Mouse (Mus musculus) kidney, postnatal 25 days (tissue): ENCODE results near the gene Eef1akmt2.

Experiments used
- DNase-seq, 2 experiments: peaks; one replicate each; pipeline ENCODE4 v3.0.0; 2021; ENCODE audit warnings: mixed read lengths in 2 of 2

Eef1akmt2 gene

DNA sequence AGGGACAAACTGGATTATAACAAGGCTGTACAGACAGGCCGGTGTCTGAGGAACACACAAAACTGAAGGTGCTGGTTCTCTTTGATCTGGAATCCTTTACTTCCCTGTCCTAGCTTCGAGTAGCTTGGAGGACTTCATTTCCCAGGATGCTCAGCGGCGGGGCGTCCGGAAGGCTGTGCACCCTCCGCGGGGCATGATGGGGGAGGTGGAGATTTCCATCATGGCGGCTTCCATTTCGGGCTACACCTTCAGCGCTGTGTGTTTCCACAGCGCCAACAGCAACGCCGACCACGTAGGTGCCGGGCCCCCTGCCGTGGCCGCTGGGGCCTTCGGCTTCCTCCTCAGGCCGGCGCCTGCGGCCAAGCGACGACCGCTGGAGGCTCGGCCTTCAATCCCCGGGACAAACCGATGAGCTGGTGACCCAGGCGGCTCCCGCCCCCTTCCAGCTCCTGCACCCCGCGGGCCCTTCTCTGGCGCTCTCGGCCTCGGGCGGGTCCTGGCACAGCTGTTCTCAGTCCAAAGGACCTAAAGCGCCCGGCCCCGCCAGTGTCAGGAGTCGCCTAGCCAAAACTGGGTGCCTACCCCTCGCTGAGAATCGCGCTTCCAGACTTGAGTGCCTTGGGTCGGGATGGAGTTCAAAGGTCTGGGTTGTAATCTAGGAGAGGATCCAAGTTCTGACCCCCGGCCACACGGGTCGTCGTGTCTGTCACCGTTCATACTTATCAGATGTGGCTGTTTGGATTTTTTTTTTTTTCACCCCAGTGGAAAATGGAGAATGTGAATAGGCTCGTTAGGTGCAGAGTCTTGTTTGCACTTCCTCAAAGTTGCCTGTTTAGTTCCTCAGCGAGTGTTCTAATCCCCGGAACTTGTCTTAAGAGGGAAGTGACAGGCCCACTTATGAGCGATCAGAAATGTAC, 6.8 kb upstream of the Eef1akmt2 start, which contains the start of gene Abraxas2:
TSS of gene Abraxas2 (plus strand) at position 184 of the 917 bp plus-strand sequence.
- peak; percentile 95 to 96 for DNase-seq

DNA sequence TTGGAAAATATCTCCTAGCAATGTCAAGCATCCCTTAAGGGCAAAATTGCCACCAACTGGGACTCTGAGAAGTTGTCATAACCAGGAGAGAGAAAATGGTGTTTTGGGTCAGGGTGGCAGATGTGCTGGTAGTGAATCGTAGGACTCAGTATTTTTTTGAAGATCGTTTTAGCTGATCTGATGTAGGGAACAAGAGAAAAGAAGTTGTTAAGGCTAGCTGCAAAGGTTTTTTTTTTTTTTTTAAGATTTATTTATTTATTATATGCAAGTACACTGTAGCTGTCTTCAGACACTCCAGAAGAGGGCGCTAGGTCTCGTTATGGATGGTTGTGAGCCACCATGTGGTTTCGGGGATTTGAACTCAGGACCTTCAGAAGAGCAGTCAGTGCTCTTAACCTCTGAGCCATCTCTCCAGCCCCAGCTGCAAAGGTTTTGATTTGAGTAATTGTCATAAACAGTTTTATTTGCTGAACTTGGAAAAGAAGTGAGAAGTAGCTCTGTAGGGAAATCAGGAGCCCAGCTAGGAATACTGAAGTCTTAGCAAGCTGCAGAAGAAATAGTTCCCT, 5.7 kb upstream of the Eef1akmt2 start:
- DNase-seq, result no peak

- DNase-seq, result no peak
These were observed 3.6 kb upstream of the Eef1akmt2 start for GRCm38 (mm10) chr7:132856083-132856482.

DNA sequence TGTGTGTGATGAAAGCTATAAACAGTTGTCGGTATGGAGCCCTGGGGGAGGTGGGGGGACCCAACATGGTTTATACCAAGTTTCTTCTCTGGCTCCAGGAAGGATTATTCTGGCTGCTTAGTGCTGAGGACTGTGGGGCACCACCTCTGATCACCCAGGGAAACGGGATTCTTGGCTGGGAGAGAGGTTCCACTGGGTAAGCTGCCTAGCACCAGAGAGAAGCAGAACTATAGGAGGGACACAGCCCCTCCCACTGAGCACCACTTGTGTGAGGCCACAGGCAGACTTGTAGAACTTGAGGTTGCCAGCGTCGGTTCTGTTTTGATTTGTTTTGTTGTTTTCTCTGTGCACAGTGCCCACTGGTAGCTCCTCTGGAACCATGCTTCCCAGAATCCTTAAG, 1.5 kb upstream of the Eef1akmt2 start:
- no peak for DNase-seq

DNA sequence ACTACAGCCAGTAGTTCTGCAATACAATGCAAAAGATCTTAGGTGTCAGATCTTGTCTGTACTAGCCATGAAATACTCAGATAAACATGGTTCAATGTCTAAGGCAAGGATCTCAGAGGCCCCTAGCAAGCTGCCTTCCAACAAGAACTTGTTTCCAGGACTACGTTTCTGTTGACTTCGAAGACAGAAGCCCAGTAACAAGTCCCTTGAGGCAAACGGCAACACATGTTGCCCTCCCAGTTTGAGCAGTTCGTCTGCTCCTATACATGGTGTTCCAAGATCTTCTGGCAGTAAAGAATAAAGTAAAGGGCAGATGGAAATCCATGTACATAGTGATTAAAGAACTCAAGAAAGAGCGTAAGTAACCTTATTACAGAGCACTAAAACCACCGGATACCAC, 888 bp upstream of the Eef1akmt2 start:
- no peak for DNase-seq

- DNase-seq, result no peak
These were observed 9.3 kb downstream of the Eef1akmt2 start for GRCm38 (mm10) chr7:132843152-132843551.

GRCm38 (mm10) chr7:132842455-132842854, 10.0 kb downstream of the Eef1akmt2 start:
- DNase-seq, result no peak

DNA sequence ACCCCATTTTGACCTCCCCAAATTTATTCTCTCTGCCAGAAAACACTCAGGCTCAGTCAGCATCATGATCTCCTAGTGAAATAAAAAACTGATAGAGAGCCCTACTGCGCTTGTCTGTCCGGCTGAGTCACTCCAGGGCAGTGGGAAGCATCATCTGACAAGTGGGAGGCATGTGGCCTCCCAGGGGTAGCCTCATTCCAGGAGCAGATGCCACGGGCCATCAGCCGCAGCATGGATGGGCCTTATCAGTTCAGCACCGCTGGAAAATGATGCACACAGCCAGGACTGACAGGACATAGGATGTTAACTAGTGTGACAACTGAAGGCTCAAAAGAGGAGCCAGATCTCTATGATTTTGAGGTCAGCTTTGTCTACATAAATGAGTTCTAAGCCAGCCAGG, 11.2 kb downstream of the Eef1akmt2 start:
- DNase-seq, result no peak

GRCm38 (mm10) chr7:132830955-132831354, 21.5 kb downstream of the Eef1akmt2 start:
- no peak for DNase-seq

- DNase-seq, result no peak
These were observed 28.0 kb downstream of the Eef1akmt2 start for GRCm38 (mm10) chr7:132824346-132825022.

DNA sequence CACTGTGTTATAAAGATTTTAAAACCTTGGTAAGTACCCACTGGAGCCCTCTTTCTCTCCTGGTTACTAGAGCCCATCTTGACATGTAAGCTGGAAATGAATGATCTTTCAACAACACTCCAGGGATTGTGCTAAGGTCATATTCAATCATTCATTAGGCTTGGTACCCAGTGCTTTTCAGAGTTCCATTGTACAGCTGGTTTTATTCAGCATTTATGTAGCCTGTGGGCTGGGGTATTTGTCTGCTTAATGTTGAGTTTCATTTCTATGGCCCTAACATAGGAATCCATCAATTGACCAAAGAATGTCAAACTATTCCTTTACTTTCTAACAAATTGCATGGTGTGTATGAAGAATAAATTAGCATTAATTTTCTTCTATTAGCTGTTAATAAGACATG, 28.6 kb downstream of the Eef1akmt2 start:
- no peak for DNase-seq

- no peak for DNase-seq
These were observed 31.8 kb downstream of the Eef1akmt2 start for GRCm38 (mm10) chr7:132820692-132821091.

- DNase-seq, result no peak
These were observed 35.4 kb downstream of the Eef1akmt2 start for GRCm38 (mm10) chr7:132817056-132817455.

DNA sequence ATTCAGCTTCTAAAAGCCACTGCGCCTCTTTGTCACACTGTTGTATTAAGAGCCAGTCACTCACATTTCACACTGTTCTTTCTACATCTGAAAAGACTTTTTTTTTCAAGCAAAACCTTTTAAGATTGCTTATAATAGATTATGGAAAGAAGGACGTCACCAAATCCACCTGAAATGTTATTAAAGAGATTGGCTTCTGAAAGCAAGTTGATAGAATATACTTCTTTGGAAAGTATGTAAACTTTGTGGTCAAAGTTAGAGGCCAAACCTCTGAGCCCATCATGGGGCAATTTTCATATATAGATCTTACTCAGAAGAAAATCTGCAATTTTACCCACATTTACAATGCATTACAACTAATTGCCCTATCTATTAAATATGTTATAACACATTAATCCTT, 35.9 kb downstream of the Eef1akmt2 start:
- DNase-seq, result no peak

DNA sequence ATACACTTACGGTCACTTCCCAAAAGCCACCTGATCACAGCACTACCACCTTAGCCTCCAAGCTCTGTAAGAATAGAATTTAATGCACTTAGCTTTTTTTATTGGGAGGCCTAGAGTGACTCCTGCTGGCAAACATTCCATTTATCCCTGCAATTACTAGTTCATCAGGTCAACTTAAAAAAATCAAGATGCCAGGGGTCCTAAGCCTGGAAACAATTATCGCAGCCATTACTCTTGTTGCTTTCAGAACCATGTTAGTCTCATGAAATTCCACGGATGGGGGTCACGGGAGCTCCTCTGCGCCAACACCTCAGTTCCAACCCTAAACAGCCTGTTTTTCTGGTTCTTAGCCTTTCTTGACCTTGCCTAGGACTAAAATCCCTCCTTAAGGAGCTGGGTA, 37.4 kb downstream of the Eef1akmt2 start:
- DNase-seq, result no peak

DNA sequence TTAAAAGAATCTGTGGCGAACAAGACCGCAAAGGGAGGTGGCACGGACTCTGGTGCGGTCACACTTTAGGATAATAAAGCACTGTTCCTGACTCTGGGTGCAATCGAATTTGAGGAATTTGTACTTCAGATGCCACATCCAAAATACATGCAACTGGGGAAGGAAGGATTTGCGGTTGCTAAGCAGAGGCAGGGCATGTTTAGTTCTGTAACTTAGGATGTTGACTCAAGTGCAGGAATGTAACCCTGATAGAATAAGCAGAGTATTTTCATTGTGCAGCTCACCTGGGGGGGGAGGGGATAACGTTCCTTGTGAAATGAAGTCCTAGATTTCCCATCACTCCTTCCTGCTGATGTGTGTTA, 38.4 kb downstream of the Eef1akmt2 start:
- DNase-seq, result no peak

DNA sequence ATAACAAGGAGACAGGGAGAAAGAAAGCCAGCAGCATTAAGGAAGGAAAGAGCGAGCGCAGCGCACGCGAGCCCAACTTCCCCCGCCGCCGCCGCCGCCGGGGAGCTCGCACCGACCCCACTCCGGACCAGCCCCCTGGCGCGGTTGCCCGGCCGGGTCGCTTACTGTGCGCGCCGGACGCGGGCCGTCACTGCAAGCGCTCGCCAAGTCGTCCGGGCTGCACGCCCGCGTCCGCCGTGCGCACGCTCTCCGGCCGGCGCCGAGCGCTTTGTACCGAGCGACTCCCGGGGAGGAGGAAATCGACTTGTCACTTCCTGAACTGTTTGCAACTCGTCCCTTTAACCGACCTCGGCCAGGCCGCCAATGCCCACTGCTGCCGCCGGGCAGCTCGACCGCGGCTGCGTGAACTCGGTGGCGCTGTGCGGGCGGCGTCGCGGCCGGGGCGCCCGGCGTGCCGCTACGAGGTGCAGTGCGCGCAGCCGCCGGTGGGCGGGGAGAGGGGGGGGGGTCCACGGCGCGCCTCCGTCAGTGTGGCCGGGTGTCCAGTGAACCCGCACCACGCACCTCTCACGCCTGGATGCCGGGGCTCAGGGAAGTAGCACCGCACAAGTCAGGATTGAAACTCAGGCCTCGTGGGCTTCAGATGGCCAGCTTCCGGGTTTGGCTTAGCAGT, 38.9 kb downstream of the Eef1akmt2 start, which contains the start of gene Fam53b:
TSS of gene Fam53b (minus strand) at position 471 of the 673 bp plus-strand sequence.
- DNase-seq, result peak; percentile 71 to 88

GRCm38 (mm10) chr7:132812619-132813415, 39.7 kb downstream of the Eef1akmt2 start:
- DNase-seq, result peak; percentile 53 to 72

DNA sequence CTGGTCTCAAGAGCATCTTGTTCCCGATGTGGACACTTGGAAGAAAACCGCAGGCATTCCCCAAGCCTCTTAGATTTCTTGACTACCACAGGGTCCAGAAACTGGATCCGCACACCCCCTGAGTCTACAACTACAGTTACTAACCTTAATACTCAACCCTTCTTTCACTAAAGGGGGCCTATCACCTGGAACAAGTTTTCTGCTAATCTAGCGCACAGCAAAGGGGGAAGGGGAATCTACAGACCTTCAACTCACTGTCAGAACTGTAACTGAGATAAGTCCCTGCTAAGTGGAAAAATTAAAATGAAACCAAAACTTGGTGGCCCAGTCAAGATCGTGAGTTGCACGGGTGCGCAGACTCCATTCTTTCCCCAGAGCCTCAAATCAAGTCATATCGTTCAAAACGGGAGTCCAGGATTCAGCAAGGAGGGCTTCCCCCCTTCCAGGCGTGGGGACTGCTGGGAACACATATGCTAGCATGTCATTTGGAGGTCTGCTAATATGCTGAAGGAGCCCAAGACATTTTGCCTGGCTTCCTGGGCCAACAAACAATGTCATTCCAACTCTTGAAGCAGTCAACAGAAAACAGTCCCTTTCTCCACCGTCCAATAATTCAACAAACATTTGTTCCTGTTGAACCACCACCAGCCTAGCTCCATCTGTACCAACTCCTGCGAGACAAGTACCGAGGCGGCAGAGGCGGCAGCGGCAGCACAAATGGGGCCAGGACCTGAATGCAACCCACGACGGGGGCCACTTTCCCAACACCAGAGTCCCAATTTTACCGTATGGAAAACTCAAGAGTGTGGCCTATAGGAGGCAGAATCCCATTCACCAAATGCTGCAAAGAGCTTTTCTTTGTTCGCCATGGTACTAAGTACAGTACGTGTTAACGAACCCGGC, 40.5 kb downstream of the Eef1akmt2 start:
- peak in 1 of 2 experiments; percentile 60 for DNase-seq

- peak; percentile 92 to 95 for DNase-seq
These were observed 41.6 kb downstream of the Eef1akmt2 start for GRCm38 (mm10) chr7:132810879-132811278.

- DNase-seq, result peak; percentile 51 to 75
These were observed 42.1 kb downstream of the Eef1akmt2 start for GRCm38 (mm10) chr7:132810368-132810767.
